Mouse (Mus musculus): ENCODE measurements around the gene Mymx.

Gene Mymx

DNA sequence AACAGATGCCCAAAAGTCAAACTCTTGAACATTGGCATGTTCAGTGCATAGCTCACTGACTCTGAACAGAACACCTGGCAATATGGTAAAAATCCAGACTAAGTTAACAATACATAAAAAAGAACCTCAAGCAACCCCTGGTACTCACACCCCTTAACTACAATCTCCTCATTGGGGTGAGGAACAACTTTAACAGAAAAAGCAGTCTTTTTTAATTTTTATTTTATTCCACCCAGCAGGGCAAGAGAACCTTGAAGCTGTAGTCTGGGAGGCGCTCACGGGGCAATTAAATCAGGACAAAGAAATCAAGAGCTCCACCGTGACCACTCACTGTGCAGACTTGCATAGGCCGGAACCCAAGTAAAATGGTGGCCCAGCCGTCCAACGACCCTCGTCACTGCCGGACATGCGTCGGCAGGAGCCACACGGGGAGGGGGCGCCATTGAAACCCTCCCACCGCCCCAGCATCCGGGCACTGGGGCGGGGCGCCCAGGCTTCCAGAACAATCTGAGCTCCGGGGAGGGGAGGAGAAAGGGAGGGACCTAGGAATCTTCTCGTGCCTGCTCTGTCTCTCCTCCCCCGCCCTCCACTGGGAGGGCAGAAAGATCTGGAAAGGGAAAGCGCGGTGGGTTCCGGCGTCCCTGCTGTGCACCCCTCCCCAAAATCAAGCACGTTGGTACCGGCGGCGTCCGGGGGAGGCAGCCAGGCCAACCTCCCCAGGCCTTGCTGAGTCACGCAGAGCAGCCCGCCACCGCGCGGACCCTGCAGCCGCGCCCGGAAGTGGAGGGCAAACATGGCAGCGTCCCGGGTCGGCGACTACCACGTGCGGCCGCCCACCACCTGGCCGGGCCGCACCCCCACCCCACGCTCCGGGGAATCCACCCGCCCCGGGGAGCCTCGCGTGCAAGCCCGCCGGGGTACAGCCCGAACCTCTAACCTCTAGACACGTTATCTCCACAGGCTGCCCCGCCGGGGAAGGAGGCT, 29.5 kb downstream of the Mymx start:
- DNase-seq (ENCODE audit: low read depth, low spot score) = peak; percentile 96

DNA sequence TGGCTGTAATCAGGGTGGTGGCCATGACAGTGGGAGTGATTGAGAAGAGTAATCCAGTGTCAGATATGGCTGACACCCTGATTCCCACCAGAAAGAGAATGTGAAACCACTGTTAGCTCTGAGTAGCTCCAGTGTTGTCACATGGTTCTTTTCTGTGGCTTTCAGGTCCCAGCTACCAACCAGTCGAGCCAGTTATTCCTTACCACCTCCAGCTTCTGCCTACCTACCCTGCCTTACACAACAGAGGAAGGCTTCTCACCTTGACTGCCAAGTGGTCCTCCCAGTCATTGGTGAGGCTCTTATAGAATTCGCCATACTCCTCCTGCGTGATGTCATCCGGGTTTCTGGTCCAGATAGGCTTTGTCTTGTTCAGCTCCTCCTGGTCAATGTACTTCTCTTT, 31.9 kb downstream of the Mymx start:
- peak; percentile 57 for DNase-seq (ENCODE audit: low read depth, low spot score)

DNA sequence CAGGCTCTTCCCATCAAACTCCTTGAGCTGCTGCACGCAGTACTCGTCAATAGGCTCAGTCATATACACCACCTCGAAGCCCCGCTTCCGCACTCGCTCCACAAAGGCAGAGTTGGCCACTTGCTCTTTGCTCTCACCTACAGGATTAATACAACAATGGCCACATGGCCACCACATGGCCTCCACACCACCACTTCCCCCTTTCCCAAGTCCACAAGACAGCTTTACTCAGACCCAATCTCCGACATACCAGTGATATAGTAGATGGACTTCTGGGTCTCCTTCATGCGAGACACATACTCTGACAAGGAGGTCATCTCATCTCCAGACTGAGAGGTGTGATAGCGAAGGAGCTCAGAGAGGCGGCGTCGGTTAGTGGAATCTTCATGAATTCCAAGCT, 32.9 kb downstream of the Mymx start:
- DNase-seq (ENCODE audit: low read depth, low spot score) = peak; percentile 28

DNA sequence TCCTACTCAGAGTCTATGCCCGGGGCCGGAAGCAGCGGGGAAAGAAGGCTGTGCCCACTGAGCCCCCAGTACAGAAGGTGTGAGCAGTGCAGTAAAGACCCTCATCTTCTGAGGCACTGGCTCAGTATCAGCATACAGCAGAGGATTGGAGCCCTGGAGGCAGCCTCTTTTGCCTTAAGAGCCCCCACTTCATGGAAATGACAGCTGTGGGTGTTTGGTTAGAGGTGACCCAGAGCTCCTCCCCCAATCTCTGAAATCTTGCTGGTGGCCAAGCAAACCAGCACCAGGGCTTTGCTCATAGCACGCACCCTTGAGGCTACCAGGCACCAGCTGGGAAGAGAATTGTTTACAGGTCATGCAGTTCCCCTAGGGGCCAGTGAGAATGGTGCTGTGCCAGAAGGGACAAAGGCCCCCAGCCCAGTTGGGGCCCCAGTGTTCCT, 34.7 kb downstream of the Mymx start:
- DNase-seq (ENCODE audit: low read depth, low spot score) = peak; percentile 75

DNA sequence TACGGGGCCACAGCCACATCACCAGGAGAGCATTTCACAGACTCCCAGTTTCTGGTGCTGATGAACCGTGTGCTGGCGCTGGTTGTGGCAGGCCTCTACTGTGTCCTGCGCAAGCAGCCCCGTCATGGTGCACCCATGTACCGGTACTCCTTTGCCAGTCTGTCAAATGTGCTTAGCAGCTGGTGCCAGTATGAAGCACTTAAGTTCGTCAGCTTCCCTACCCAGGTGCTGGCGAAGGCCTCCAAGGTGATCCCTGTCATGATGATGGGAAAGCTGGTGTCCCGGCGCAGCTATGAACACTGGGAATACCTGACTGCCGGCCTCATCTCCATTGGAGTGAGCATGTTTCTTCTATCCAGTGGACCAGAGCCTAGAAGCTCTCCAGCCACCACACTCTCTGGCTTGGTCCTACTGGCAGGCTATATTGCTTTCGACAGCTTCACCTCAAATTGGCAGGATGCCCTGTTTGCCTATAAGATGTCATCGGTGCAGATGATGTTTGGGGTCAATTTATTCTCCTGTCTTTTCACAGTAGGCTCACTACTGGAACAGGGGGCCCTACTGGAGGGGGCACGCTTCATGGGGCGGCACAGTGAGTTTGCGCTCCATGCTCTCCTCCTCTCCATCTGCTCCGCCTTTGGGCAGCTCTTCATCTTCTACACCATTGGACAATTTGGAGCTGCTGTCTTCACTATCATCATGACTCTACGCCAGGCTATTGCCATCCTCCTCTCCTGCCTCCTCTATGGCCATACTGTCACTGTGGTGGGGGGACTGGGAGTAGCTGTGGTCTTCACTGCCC, 35.3 kb downstream of the Mymx start:
- peak; percentile 76 for DNase-seq (ENCODE audit: low read depth, low spot score)

DNA sequence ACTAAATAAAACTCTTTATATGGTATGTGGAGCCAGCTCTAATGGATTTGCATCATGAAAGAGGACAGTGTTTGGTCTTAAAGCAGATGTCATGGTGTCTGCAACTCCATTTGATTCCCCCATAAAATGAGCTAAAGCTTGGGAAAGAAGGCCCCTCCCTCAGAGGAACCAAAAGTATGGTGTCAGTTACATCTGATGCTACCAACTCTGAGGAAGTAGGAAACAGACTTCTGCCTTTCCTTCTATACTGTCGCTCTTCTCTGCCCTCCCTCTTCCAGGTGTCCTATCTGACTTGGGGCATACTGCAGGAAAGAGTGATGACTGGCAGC, 35.9 kb downstream of the Mymx start:
- no peak for DNase-seq (ENCODE audit: low read depth, low spot score)

DNA sequence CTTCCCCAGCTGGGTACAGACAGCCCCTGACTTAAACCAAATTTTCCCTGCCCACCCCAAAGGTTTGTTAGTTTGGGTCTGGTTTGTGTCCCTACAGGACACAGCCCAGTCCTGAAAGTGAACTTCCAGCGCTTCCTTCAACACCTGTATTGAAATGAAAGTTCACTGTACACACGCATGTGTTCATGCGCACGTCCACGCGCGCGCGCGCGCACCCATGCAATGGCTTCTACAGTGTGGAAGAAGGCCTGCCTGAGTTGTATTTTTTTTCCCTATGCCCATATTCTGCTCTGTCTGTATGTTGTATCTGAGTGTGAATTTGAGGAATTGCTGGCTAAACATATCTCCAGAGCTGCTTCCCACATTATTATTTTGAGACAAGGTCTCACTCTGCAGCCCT, 36.8 kb downstream of the Mymx start:
- DNase-seq (ENCODE audit: low read depth, low spot score) = peak; percentile 72

DNA sequence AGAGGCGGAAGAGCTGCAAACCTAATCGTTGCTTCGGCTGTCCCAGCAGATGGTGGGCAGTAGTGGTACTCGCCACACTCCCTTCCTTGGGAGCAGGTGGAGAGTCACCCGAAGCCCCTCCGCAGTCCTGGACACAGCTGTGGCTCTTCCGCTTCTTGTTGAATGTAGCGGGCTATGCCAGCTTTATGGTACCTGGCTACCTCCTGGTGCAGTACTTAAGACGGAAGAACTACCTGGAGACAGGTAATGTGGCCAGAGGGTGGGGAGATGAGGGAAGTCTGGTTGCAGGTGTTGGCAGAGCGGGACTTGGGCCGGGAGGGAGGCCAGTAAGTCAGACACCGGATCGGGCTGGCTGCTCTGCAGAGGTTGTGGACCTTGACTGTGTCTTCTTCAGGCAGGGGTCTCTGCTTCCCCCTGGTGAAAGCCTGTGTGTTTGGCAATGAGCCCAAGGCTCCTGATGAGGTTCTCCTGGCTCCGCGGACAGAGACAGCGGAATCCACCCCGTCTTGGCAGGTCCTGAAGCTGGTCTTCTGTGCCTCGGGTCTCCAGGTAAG, 37.3 kb downstream of the Mymx start:
- DNase-seq (ENCODE audit: low read depth, low spot score) = peak; percentile 69

DNA sequence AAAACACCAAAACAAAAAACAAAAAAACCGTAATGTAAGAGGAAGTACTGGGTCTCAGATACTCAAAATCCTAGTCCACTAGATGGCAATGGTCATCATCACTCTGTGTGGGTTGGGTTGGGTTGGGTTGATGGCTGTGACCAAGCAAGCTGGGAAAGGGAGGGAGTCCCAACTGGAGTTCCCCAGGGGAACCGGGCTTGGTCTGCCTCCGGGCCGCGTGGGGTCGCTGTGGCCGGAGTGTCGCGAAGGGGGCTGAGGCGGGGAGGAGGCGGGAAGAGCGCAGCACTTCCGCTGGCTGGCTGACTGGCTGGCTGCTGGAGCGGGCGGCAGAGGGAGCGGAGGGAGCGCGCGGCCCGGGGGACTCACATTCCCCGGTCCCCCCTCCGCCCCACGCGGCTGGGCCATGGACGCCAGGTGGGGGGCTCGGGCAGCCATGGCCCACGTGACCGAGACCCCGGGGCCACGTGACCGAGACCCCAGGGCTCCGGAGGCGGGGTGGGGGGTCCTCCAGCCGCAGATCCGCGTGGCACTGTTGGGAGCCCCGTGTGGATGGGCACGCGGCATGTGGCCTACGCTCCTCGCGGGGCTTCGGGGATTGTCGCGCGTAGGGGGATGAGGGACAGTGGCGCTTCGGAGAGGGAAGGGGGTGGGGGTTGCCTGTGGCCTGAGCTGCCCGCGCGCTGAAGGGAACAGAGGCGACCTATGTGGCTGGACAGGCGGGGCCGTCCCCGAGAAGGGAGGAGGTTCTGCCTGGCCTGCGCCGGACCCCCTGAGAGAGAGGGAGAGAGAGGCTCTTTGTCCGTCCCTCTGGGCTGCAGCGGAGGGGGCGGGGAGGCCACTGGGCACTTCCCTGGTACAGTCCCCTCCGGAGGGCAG, 38.0 kb downstream of the Mymx start, which contains the start of gene Slc35b2:
Slc35b2 (plus strand) TSS at position 220 of the 876 bp plus-strand sequence.
- peak; percentile 97 for DNase-seq (ENCODE audit: low read depth, low spot score)

DNA sequence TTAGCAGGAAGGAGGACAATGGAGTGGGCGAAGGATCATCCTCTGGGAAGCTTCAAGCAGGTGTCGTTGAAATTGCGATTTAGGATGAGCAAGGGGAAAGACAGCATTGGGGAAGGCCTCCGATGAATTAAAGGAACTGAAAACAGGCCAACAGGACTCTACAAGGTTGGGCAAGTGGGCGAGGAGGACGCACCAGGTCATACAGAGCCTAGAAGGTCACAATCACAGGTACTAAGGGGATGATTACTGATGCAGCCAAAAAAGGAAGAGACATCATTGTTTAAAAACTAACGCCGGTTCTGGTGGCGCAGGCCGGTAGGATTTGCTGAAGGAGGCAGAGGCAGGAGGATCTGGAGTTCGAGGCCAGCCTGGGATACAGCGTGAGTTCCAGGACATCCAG, 38.7 kb downstream of the Mymx start:
- no peak for DNase-seq (ENCODE audit: low read depth, low spot score)

DNA sequence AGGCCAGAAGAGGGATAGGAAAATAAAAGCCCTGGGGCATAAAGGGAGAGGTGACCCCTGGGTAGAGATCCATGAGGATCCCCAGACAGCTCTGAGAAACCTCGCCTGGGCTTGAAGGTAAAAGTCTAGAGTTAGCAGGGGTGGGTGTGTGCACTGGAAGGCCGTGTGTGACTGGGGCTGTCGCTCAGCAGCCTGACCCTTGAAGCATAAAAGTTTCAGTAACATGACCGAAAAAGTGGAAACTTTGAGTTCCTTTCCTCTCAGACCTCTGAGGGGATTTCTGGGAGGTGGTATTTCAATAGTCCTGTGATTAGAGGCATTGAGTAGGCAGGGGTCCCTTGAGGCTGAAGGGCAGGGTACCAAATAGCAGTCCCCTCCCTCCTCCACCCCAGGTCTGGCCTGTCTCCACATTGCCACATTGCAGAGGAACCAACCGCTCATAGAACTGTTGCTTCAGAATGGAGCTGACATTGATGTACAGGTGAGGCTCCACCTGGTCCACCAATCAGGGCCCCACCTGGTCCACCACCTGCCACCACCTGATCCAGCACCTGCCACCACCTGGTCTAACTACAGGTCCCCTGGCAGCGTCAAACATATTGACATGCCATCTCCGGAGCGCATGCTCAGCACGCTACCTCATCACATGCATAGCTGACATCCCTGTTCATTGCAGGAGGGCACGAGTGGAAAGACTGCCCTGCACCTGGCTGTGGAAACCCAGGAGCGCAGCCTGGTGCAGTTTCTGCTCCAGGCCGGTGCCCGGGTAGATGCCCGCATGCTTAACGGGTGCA, 42.0 kb downstream of the Mymx start:
- DNase-seq (ENCODE audit: low read depth, low spot score) = no peak

DNA sequence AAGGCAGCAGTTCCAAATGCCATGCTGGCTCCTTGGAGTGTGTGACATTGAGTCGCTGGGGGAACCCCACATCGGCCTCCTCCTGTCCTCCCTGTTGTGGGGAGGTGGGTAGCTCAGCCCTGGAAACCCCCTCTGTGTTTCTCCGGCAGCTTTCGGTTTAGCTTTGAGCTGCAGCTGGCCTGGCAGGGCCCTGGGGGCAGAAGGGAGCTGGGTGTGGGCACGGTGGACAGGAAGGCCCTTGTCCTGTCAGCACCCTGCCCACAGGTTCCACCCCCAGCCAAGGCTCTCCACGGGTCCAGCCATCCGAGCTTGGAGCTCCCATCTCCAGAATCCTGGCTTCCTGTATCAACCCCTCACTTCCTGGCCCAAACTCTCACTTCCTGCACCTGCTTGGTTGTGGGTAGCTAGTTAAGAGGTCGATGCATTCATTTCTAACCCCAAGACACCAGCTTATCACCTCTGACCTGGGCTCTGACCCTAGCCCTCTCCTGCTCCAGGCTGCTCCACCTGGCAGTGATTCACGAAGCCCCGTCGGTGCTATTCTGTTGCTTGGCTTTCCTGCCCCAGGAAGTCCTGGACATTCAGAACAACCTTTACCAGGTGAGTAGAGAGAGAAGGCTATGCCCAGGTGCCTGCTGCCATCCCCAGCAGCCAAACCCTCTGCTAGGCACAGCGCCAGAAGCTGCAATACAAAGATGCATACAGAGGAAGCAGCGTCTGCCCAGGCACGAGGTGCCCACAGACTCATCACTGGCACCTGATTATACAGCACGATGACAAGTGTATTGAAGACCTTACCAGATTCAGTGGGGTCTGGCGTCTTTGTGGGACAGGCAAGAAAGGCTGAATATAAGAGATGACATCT, 43.7 kb downstream of the Mymx start:
- no peak for DNase-seq (ENCODE audit: low read depth, low spot score)

DNA sequence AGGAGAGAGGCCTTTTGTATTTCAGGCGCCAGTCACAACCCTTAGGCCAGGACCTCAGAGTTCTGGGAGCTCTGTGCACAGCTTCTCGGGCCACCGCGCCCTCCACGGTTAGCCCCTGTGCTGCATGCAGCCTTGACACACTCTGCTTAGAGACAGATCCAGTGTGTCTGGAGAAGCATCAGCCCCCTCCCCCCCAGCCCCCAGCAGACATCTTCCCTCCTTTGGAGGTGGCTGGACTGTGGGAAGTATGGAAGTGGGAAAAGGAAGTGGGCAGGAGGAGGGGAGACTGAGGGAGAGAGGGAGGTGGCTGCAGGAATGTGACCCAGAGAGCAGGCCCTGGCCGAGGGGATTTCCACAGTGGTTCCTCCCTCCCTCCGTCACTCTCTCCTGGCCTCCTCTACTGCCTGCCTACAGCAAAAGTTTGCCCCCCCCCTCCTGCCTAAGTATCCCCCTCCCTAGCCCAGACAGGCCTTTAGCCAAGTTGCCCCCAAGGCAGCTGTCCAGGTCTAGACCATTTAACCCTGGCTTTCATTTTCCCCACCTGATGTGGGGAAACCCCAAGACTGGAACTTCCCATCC, 44.6 kb downstream of the Mymx start:
- DNase-seq (ENCODE audit: low read depth, low spot score) = no peak

DNA sequence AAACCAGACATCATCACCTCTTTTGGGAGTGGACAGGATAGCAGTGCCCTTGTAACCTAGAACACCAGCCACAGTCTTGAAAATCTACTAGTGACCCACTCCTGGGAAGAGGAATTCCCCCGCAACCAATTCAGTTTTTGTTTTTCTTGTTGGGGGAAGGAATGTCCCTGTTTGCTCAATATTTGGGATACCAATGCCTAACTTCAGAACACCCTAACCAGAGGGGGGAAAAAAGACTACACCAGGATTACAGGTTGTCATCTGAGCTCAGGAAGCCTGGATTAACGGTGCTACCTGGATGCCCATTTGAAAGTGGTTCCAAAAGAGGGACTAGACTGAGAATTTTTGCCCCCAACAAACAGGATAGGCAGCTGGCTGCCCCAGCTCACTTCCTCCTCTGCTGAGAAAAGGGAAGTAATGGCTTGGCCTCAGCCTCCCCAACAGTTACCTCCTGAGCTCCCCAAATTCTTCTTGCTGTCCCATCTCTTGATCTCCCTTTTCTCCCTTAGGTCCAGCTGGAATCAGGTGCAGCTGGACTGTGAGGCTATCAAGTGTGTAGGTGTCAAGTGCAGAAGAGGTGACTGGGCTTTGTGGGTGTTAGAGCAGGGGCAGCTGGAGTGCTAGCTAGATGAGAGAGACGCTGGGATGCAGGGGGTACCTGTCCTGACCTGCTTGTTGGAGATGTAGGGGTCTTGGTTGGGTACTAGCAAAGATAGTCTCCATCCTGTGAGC, 45.2 kb downstream of the Mymx start:
- DNase-seq (ENCODE audit: low read depth, low spot score) = no peak

DNA sequence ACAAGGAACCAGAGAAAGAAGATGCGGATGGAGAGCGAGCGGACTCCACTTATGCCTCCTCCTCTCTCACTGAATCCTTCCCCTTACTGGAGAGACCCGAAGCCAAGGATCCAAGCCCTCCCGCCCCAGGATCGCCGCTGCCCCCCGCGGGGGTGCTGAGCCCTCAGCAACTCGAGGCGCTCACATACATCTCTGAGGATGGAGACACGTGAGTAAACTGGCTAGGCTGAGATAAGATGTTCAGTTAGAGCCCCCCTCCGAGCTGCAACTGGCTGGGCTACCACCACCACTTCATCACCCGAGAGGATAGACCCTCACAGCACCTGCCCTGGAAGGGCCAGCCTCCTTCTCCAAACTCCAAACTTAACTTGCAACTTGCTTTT, 45.8 kb downstream of the Mymx start:
- no peak for DNase-seq (ENCODE audit: low read depth, low spot score)

DNA sequence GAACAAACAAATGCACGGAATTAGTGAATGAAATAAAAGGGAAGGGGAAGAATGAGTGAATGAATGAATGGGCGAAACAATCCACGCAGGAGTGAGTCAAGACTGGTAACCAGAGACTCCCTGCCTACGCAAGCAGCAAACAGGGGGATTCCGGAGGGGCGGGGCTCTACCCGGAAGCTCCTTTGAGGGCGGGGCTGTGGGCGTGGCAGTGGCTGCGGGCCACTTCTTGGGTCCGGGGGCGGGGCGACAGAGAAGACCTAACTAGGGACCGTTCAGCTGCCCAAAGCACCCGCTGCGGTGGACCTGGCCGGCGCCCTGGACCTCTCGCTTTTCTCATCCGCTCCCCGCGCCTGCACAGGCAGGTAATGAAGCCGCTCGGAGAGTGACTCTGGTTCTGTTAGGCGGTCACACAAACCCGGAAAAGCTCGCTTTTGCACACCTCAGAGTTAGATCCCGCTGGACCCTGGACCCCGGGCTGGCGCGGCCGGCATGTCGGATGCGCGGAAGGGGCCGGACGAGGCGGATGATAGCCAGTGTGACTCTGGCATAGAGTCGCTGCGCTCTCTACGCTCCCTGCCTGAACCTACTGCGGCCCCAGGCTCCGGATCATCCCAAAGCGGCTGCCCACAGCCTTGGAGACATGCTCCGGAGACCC, 46.3 kb downstream of the Mymx start, which contains the start of gene Nfkbie:
Nfkbie (plus strand) TSS at position 252 of the 655 bp plus-strand sequence.
- DNase-seq (ENCODE audit: low read depth, low spot score) = peak; percentile 94

DNA sequence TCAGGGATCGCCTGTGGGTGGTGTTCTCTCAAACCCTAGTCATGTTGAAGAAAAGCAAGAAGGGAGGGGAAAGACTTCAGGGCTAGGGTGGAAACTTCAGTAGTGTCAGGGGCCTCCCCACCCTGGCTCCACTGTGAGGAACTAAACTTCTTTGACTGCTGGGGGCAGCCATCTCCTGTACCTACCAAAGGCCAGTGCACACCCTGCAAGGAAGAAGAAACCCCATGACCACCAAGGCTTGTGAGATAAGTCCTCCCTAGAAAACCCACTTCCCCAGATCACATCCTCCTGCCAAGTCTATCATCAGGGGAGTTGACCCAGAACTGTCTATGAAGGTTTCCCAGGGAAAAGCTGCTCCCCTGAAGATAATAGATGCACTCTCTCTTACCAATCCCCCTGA, 47.5 kb downstream of the Mymx start:
- no peak for DNase-seq (ENCODE audit: low read depth, low spot score)

DNA sequence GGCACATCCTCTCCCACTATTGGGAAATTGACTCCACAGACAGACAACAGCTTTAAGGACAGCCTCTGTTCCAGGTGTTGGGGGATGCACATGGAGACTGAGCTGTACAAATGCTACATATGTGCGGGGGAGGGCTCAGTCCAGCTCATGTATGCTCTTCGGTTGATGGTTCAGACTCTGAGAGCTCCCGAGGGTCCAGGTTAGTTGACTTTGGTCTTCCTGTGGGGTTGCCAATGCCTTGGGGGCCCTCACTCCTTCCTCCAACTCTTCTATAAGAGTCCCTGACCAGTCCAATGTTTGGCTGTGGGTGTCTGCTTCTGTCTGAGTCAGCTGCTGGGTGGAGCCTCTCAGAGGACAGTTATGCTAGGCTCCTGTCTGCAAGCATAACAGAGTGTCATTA, 48.8 kb downstream of the Mymx start:
- no peak for DNase-seq (ENCODE audit: low read depth, low spot score)
